Mouse (Mus musculus) lung, embryonic 14.5 days (tissue): ENCODE measurements at regions not wholly inside any gene's neighbourhood (a gene's known extent, or its start where the extent isn't known, plus 50 kb on each side); places are given as distances from the start of the nearest gene placed in this dataset.

Experiments
- ATAC-seq: fragments of 200-750 bp; cut with Nextera tagmentation; 2 replicates; pipeline ENCODE4 v1.8.0; 2017; ENCODE audit warnings: mild to moderate bottlenecking, moderate TSS enrichment, moderate library complexity; ENCODE audit not compliant: insufficient read depth
- DNase-seq: peaks from one replicate; pipeline ENCODE4 v3.0.0-alpha.2; 2015
- H3K27ac ChIP-seq: fragments of 300-500 bp; sonication (generic); 2 replicates; pipeline ENCODE4 v1.5.1; 2014; ENCODE audit warnings: low read depth, mild to moderate bottlenecking, moderate library complexity
- H3K27me3 ChIP-seq: fragments of 300-500 bp; sonication (generic); 2 replicates; pipeline ENCODE4 v1.6.1; 2014; ENCODE audit warnings: low read length, control low read depth; ENCODE audit not compliant: insufficient read depth
- H3K36me3 ChIP-seq: fragments of 300-500 bp; sonication (generic); 2 replicates; pipeline ENCODE4 v1.6.1; 2014; ENCODE audit warnings: control low read depth; ENCODE audit not compliant: insufficient read depth
- H3K4me1 ChIP-seq: fragments of 300-500 bp; sonication (generic); 2 replicates; pipeline ENCODE4 v1.6.1; 2014; ENCODE audit warnings: antibody characterized with exemption, control low read depth; ENCODE audit not compliant: insufficient read depth
- H3K4me2 ChIP-seq: fragments of 300-500 bp; sonication (generic); 2 replicates; pipeline ENCODE4 v1.6.1; 2014; ENCODE audit warnings: mild to moderate bottlenecking
- H3K4me3 ChIP-seq: fragments of 300-500 bp; sonication (generic); 2 replicates; pipeline ENCODE4 v1.5.1; 2014; ENCODE audit warnings: low read depth, low read length
- H3K9ac ChIP-seq: fragments of 300-500 bp; sonication (generic); 2 replicates; pipeline ENCODE4 v1.6.1; 2014
- H3K9me3 ChIP-seq: fragments of 300-500 bp; sonication (generic); 2 replicates; pipeline ENCODE4 v1.6.1; 2016; ENCODE audit warnings: low read depth, low read length, control low read depth
- CTCF ChIP-seq: IDR thresholded peaks from 2 replicates; pipeline ENCODE4 v1.5.1; 2016; ENCODE audit warnings: antibody characterized with exemption, low read depth
- WGBS: fragments of 180-500 bp; shearing (Covaris S2); extraction: QIAGEN DNeasy Blood & Tissue Kit; methylation state at CpG from one replicate; pipeline ENCODE4 v1.1.7; 2014; 5-methylcytosine and 5-hydroxymethylcytosine counted together

- Histone ChIP-seq H3K4me3 (no peak overlapping the region), H3K4me2 (no peak overlapping the region), H3K9ac (no peak overlapping the region), H3K36me3 (no peaks in the 10 kb centered on the region), H3K27me3 (no peaks in the 10 kb centered on the region), H3K9me3 (no peaks in the 10 kb centered on the region), H3K4me1 (no peaks in the 10 kb centered on the region), H3K27ac (no peak overlapping the region)
- 59% methylated on average over 2 of the region's 2 CpGs for WGBS
- ATAC-seq (no peak), DNase-seq (peak; percentile 28)
- TF ChIP-seq CTCF = 0 out of 2 replicates have a peak, but pooled peaks have one; percentile 20
These were observed 883.8 kb downstream of the Gbe1 start for GRCm38 (mm10) chr16:71197523-71197922.

GRCm38 (mm10) chr16:71208806-71209205, 895.1 kb downstream of the Gbe1 start:
- H3K4me2 ChIP-seq = no peak overlapping the region
- H3K27me3 ChIP-seq = no peaks in the 10 kb centered on the region
- no peak overlapping the region for H3K9ac ChIP-seq
- no peak overlapping the region for H3K4me3 ChIP-seq
- no peaks in the 10 kb centered on the region for H3K36me3 ChIP-seq
- no peaks in the 10 kb centered on the region for H3K9me3 ChIP-seq
- 52% methylated on average over 7 of the region's 7 CpGs for WGBS
- peak; percentile 29; the same call in 1 of the 2 replicates for TF ChIP-seq CTCF
- no peak overlapping the region for H3K27ac ChIP-seq
- DNase-seq = peak; percentile 59
- no peak for ATAC-seq
- no peaks in the 10 kb centered on the region for H3K4me1 ChIP-seq

GRCm38 (mm10) chr16:71224469-71224868, 910.7 kb downstream of the Gbe1 start:
- Histone ChIP-seq H3K9ac (no peak overlapping the region), H3K36me3 (no peaks in the 10 kb centered on the region), H3K4me1 (no peaks in the 10 kb centered on the region), H3K4me3 (no peak overlapping the region), H3K27ac (no peak overlapping the region), H3K9me3 (no peaks in the 10 kb centered on the region), H3K27me3 (no peaks in the 10 kb centered on the region), H3K4me2 (no peak overlapping the region)
- DNase-seq = no peak
- no peak for TF ChIP-seq CTCF
- ATAC-seq = no peak
- WGBS = 71% methylated on average over 6 of the region's 6 CpGs

GRCm38 (mm10) chr16:71230104-71230653, 916.4 kb downstream of the Gbe1 start:
- DNase-seq = no peak
- Histone ChIP-seq H3K27ac (no peak overlapping the region), H3K4me2 (no peak overlapping the region), H3K9ac (no peak overlapping the region), H3K36me3 (no peaks in the 10 kb centered on the region), H3K4me3 (no peak overlapping the region), H3K9me3 (no peaks in the 10 kb centered on the region), H3K4me1 (no peaks in the 10 kb centered on the region), H3K27me3 (no peaks in the 10 kb centered on the region)
- no peak for ATAC-seq
- WGBS = 84% methylated on average over 5 of the region's 5 CpGs
- no peak for TF ChIP-seq CTCF

- TF ChIP-seq CTCF = no peak
- Histone ChIP-seq H3K9me3 (no peaks in the 10 kb centered on the region), H3K36me3 (no peaks in the 10 kb centered on the region), H3K4me2 (no peak overlapping the region), H3K4me3 (no peak overlapping the region), H3K27ac (no peak overlapping the region), H3K9ac (no peak overlapping the region), H3K27me3 (no peaks in the 10 kb centered on the region), H3K4me1 (no peaks in the 10 kb centered on the region)
- DNase-seq (no peak), ATAC-seq (no peak)
These were observed 929.3 kb downstream of the Gbe1 start for GRCm38 (mm10) chr16:71243065-71243464.

- H3K4me2 ChIP-seq = no peak overlapping the region
- no peaks in the 10 kb centered on the region for H3K27me3 ChIP-seq
- ATAC-seq = no peak
- 63% methylated on average over 4 of the region's 4 CpGs for WGBS
- no peak for DNase-seq
- no peaks in the 10 kb centered on the region for H3K9me3 ChIP-seq
- TF ChIP-seq CTCF = no peak
- no peaks in the 10 kb centered on the region for H3K36me3 ChIP-seq
- no peak overlapping the region for H3K4me3 ChIP-seq
- no peak overlapping the region for H3K27ac ChIP-seq
- no peaks in the 10 kb centered on the region for H3K4me1 ChIP-seq
- H3K9ac ChIP-seq = no peak overlapping the region
These were observed 929.7 kb downstream of the Gbe1 start for GRCm38 (mm10) chr16:71243480-71243879.

GRCm38 (mm10) chr16:71247516-71248139, 933.9 kb downstream of the Gbe1 start:
- 35% methylated on average over 9 of the region's 9 CpGs for WGBS
- no peak overlapping the region for H3K27ac ChIP-seq
- no peak overlapping the region for H3K9ac ChIP-seq
- H3K36me3 ChIP-seq = no peaks in the 10 kb centered on the region
- no peak overlapping the region for H3K4me3 ChIP-seq
- no peaks in the 10 kb centered on the region for H3K27me3 ChIP-seq
- DNase-seq = peak; percentile 92
- H3K9me3 ChIP-seq = no peaks in the 10 kb centered on the region
- TF ChIP-seq CTCF = peak; percentile 69
- ATAC-seq = no peak
- H3K4me2 ChIP-seq = no peak overlapping the region
- H3K4me1 ChIP-seq = no peaks in the 10 kb centered on the region
